Mouse (Mus musculus) inflammation-experienced regulatory T-cells (primary cell): ENCODE measurements around the gene Zdhhc6. TPM values are rescaled to one million over a fixed set of nuclear protein-coding genes. Genes with fewer than 3 reads are reported as not detected.

Source experiments
- polyA plus RNA-seq, 2 experiments: library from polyadenylated mRNA; unstranded; fragments of 100-300 nt; shearing (Covaris generic); gene quantifications; one replicate each; pipeline ENCODE4 v1.2.1; 2017

The Zdhhc6 gene
- polyA plus RNA-seq = 10 to 100 TPM; 68.0 to 79.3 TPM

DNA sequence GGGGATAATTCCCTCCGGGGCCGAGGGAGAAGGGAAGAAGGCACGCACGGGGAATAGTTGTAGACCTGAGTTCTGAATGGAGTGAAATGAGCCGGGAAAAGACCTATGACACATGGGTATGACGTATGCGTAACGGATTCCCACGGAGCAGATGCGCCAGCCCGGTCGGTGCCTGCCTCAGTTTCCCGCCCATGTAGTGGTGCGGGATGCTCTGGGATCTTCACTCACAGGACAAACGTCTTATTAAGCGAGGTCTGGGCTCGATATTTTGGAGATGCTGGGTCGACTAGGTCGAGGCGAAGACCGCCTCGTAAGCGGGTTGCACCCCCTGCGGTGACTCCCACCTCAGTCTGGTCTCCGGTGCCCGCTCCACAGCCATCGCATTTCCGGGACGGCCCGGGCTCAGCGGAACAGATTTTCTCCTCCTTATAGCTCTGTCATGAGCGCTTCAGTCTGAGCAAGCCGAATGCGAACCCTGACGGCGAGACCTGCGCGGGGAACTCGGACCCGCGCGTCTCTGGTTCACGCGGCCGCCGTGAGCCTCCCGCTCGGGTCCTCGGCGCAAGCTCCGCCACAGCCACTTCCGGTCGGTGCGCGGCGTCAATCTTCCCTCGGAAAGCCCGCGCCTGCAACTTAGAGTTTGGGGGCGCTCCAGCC, at the start of gene Zdhhc6:
Zdhhc6 (minus strand) TSS at position 581 of the 657 bp plus-strand sequence.

DNA sequence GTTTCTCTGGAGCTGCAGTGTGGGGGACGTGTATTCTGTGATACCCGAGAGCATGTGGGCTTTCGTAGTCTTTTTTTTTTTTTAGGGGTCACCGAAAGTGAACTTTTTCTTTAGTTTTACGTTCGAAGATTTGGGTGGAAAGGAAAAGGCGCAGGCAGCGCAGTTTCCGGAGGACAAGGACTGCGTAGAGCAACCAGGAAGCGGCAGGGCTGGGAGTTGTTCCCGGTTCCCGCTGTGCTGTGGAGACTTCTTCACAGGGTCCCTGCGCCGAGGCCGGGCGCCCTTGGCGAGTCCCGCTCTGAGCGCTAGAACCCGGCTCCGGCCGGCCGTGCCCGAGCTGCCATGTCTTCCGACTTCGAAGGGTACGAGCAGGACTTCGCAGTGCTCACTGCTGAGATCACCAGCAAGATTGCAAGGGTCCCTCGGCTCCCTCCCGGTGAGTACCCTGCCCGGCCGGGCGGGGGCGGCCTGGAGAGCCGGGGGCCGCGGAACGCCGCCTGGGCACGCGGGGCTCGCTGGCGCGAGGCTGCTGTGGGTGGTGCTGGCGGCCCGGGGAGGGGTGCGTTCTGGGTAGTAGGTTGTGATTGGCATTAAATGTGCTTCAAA, 380 bp upstream of the Zdhhc6 start, which contains the start of gene Vti1a:
Vti1a (plus strand) TSS at position 187 of the 606 bp plus-strand sequence.

DNA sequence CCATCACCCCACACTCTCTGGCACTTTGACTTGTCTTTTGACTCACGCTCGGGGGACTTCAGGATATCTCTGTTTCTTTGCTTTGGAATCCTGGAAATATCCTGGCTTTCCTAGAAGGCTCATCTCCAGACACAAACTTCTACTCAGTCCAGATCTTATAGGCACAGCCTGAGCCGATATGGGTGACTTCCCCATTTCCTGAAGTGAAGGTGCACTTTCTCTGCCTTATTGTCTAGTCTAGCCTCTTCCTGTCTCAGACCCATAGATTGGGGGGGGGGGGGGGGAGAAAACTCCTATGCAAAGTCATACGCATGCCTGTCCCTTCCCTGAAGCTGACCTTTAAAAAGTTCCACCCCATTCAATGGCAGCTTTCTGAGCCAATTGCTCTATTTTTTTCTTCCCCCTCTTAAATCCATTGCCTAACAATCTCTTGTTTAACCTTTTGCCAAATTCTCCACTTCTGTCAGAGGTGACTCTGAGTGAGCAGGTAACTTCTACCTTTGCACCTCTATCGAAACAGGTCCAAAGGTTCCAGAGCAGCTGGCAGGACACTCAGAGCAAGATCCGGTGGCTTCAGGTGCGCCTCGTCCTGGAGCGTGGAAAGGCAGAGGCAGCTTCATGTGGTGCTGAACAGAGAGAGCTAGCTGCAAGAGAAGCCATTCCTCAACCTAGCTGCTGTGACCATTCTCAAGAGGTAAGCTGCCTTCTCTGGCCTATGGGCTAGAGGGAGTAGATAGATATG, 64.3 kb downstream of the Zdhhc6 start, which contains the start of gene Acsl5:
Acsl5 (plus strand) TSS at position 556 of the 742 bp plus-strand sequence.

DNA sequence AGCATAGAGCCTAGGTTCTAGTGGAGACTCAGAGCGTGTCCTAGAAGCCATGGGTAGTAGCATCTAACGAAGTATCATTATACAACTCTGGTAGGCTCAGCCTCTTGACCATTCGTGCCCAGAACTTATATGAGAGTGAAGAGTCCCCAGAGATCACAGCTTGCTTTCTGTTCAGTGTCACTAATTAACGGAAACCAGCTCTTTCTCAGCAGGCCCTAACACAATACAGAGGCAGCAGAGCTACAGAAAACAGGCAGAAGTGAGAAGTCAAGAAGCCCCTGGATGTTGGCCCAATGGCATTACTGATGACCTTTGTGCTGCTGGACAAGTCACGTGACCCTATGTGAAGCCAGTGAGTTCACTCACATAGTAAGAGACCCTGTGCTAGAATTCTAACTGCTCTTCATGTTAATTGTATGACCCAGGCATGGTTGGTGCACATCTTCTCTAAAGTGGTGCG, 74.6 kb downstream of the Zdhhc6 start, which contains the start of gene Gucy2g:
Gucy2g (minus strand) TSS at position 51 of the 460 bp plus-strand sequence.

Other genes starting within 250 kb of the Zdhhc6 start
- gene Gpam, start 188.8 kb downstream of the Zdhhc6 start, polyA plus RNA-seq = 1 to 10 TPM; 5.1 to 6.3 TPM
- gene Tectb, start 135.3 kb downstream of the Zdhhc6 start, polyA plus RNA-seq = 1 to 10 TPM in 1 of 2 experiments, under 1 TPM in 1; 0.07 to 3.5 TPM
- under 1 TPM; 0.10 to 0.61 TPM for gene Gucy2g, start 74.8 kb downstream of the Zdhhc6 start, polyA plus RNA-seq
- gene Acsl5, start 64.1 kb downstream of the Zdhhc6 start, polyA plus RNA-seq = 100 to 1,000 TPM; 140 to 145 TPM
- gene Vti1a, start 263 bp upstream of the Zdhhc6 start, polyA plus RNA-seq = 10 to 100 TPM; 52.8 to 55.9 TPM